8 mouse cellular contexts compared by ENCODE assay signal in the genomic region with DNA sequence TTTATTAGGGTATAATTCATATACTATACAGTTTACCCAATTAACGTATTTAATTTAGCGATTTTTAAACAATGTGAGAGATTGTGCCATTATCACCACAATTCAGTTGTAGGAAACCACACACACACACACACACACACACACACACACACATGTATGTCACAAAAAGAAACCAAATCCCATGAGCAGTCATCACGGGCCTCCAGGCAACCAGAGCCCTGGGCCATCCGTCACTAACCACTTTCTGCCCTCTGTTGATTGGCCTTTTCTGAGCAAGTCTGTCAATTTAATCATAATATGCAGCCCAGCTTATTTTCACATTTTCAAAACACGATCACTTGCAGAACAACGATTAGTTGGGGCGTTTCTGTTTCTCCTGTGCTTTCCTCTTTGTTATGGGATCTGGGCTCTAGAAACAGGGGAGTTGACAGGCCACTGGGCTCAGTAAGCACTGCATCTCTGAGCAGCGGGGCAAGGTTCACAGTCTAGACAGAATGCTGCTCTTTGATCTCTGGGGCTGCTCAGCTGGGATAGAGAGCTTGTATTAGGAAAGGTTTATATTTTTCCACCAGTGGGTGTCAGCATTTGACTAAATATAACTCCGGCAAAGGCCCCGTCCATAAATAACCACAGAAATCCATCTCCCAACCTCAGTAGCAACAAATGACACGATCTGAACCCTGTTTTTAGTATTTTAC. TPM values are rescaled to one million over a fixed set of nuclear protein-coding genes. Genes with fewer than 3 reads are reported as not detected.
A peak's percentile ranks its signal among the peaks of the same experiment; 100 is the strongest.
DNase-seq lines count a peak whose midpoint lies in the region.

No protein-coding gene starts in this region.

- H3K9me3 ChIP-seq in midbrain, embryonic 10.5 days (replicated peaks): no peaks in the 10 kb centered on the region

- intact Hi-C loops in heart, postnatal 14 days (cut with DNase I): loop anchor here (1.0 to 10.0 kb wide), 5 partner anchors 44 to 1152 kb away; a partner anchor contains a TSS

- DNase-seq in left cerebral cortex, adult 11 months (ENCODE audit: low spot score): peak; percentile 48
- no peak for DNase-seq in left cerebral cortex, adult 9 months (ENCODE audit: low spot score in 2 of 2)
- DNase-seq in cerebellum, postnatal 14 days: peak; percentile 63 to 78
- DNase-seq in heart, postnatal 14 days: peak; percentile 13 to 62
- peak; percentile 72 to 78 for DNase-seq in kidney, postnatal 36 days
- peak; percentile 60 for DNase-seq in midbrain, embryonic 10.5 days (ENCODE audit: low spot score)
- DNase-seq in spleen, postnatal 14 days (ENCODE audit: low spot score in 2 of 2): no peak
- no peak for DNase-seq in ovary, postnatal 14 days (ENCODE audit: low spot score)

- peaks cover under 1% of the 10 kb centered on the region; the same call in 1 of the 2 replicates for H3K36me3 ChIP-seq in midbrain, embryonic 10.5 days

- peaks cover 5% of the 10 kb centered on the region for H3K4me1 ChIP-seq in midbrain, embryonic 10.5 days

- no peak overlapping the region for H3K27ac ChIP-seq in midbrain, embryonic 10.5 days (replicated peaks)

- no peak overlapping the region for H3K4me3 ChIP-seq in midbrain, embryonic 10.5 days

- no peaks in the 10 kb centered on the region for H3K27me3 ChIP-seq in midbrain, embryonic 10.5 days (ENCODE audit: low read depth, poor library complexity, severe bottlenecking)

- 62% methylated on average over 11 of the region's 11 CpGs for WGBS in midbrain, embryonic 10.5 days

RNA-seq across cellular contexts. Expression of a gene that starts 21.7 kb away (rescaled TPM):
- 1 to 10 TPM; 7.6 to 7.8 TPM for total RNA-seq in heart, postnatal 14 days (2021)
- polyA plus RNA-seq in midbrain, embryonic 10.5 days (2016; fragmentation: Nextera tagmentation; extraction: Ambion mirVana): 4.5 and 6.5 TPM in 2 replicates

Comparison
In these comparisons a context has a peak if more than half of its experiments do, and no peak if none do; other contexts are left out.
1. DNase-seq: peak in left cerebral cortex, adult 11 months (single experiment), cerebellum, postnatal 14 days (2 of 2), heart, postnatal 14 days (2 of 2), kidney, postnatal 36 days (2 of 2) and midbrain, embryonic 10.5 days (single experiment); none in left cerebral cortex, adult 9 months (0 of 2), spleen, postnatal 14 days (0 of 2) and ovary, postnatal 14 days (single experiment).